Mouse (Mus musculus) embryonic facial prominence, embryonic 11.5 days (tissue): Measurements from ENCODE around the gene Gng2. TPM values are rescaled to one million over a fixed set of nuclear protein-coding genes. Genes with fewer than 3 reads are reported as not detected.

ENCODE experiments used
- ATAC-seq: fragments of 200-750 bp; cut with Nextera tagmentation; replicated peaks from 2 replicates; pipeline ENCODE4 v1.8.0; 2017; ENCODE audit warnings: low read depth; ENCODE audit not compliant: insufficient number of reproducible peaks, low FRiP score, low TSS enrichment
- DNase-seq: peaks from one replicate; pipeline ENCODE4 v3.0.0-alpha.2; 2015; ENCODE audit warnings: low spot score
- H3K27ac ChIP-seq: fragments of 300-500 bp; sonication (generic); replicated peaks from 2 replicates; pipeline ENCODE4 v1.5.1; 2014; ENCODE audit warnings: mild to moderate bottlenecking, low read depth, low read length, control low read depth
- H3K27me3 ChIP-seq: fragments of 300-500 bp; sonication (generic); 2 replicates; pipeline ENCODE4 v1.6.1; 2014; ENCODE audit warnings: mild to moderate bottlenecking, low read length, moderate library complexity, mixed read lengths; ENCODE audit not compliant: control insufficient read depth, insufficient read depth
- H3K36me3 ChIP-seq: fragments of 300-500 bp; sonication (generic); replicated peaks from 2 replicates; pipeline ENCODE4 v1.6.1; 2014; ENCODE audit warnings: low read depth, mild to moderate bottlenecking, low read length, moderate library complexity, mixed read lengths; ENCODE audit not compliant: control insufficient read depth, insufficient read depth
- H3K4me1 ChIP-seq: fragments of 300-500 bp; sonication (generic); 2 replicates; pipeline ENCODE4 v1.6.1; 2014; ENCODE audit warnings: low read length, mixed read lengths; ENCODE audit not compliant: control insufficient read depth, insufficient read depth
- H3K4me2 ChIP-seq: fragments of 300-500 bp; sonication (generic); 2 replicates; pipeline ENCODE4 v1.6.1; 2014; ENCODE audit warnings: low read depth, mild to moderate bottlenecking, control low read depth, low read length, moderate library complexity
- H3K4me3 ChIP-seq: fragments of 300-500 bp; sonication (generic); 2 replicates; pipeline ENCODE4 v1.5.1; 2014; ENCODE audit warnings: low read depth, low read length, control low read depth
- H3K9ac ChIP-seq: fragments of 300-500 bp; sonication (generic); replicated peaks from 2 replicates; pipeline ENCODE4 v1.6.1; 2014; ENCODE audit warnings: mild to moderate bottlenecking, control low read depth, low read length
- H3K9me3 ChIP-seq: fragments of 300-500 bp; sonication (generic); replicated peaks from 2 replicates; pipeline ENCODE4 v1.6.1; 2016; ENCODE audit warnings: mild to moderate bottlenecking, low read length, inconsistent platforms, mixed read lengths; ENCODE audit not compliant: control insufficient read depth
- WGBS: fragments of 180-500 bp; shearing (Covaris S2); extraction: QIAGEN DNeasy Blood & Tissue Kit; methylation state at CpG from one replicate; pipeline ENCODE4 v1.1.7; 2014; 5-methylcytosine and 5-hydroxymethylcytosine counted together
- polyA plus RNA-seq: library from polyadenylated mRNA; unstranded; fragments of >200 nt; fragmentation: Nextera tagmentation; extraction: Ambion mirVana; gene quantifications from 2 replicates; pipeline ENCODE4 v1.2.1, GENCODE M21; 2014

The Gng2 gene
- polyA plus RNA-seq, 1 experiment from 2014 or later = 73.6 TPM

DNA sequence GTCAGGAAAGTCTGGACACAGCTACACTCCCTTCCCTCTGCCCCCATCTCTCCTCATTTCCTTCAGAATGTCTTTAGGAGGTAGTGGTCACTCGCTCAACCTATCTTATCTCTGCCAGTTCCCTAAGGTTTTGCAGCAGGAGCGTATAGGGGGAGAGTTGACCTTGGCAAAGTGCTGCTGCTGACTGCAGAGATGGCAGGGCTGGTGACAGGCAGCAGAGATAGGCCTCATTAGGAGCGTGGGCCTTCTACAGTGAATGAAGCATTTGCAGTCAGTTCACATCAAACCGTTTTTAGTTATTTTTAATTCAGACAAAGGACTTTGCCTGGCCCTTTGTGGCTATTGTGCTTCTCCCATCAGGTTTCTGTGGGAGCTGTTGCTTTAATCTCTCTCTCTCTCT is 35.1 kb downstream of the Gng2 start:
- Histone ChIP-seq H3K4me2 (no peak overlapping the region), H3K4me3 (no peak overlapping the region), H3K27me3 (no peaks in the 10 kb centered on the region), H3K27ac (no peak overlapping the region), H3K4me1 (no peaks in the 10 kb centered on the region), H3K9me3 (no peaks in the 10 kb centered on the region), H3K36me3 (no peaks in the 10 kb centered on the region), H3K9ac (no peak overlapping the region)
- no peak for DNase-seq
- ATAC-seq = no peak
- 59% methylated on average over 4 of the region's 4 CpGs for WGBS

DNA sequence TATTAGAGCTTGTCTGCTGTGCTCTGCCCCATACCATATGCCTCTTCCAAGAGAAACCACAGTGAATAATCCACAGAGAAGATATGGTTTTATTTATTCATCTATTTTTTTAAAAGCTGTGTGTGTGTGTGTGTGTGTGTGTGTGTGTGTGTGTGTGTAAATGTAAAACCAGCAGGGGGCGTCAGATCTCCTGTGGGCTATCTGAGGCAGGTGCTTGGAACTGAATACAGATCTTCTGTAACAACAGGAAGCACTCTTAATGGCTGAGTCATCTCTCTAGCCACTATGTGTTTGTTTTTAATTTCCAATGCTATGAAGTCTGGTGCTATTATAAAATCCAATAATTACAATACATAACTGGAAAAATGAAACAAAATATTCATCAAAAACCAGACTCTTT is 37.4 kb downstream of the Gng2 start:
- Histone ChIP-seq H3K9ac (no peak overlapping the region), H3K27ac (no peak overlapping the region), H3K4me2 (no peak overlapping the region), H3K4me3 (no peak overlapping the region), H3K27me3 (no peaks in the 10 kb centered on the region), H3K9me3 (no peaks in the 10 kb centered on the region), H3K4me1 (no peaks in the 10 kb centered on the region), H3K36me3 (no peaks in the 10 kb centered on the region)
- WGBS = 87% methylated on average over 1 of the region's 1 CpGs
- DNase-seq (no peak), ATAC-seq (no peak)

DNA sequence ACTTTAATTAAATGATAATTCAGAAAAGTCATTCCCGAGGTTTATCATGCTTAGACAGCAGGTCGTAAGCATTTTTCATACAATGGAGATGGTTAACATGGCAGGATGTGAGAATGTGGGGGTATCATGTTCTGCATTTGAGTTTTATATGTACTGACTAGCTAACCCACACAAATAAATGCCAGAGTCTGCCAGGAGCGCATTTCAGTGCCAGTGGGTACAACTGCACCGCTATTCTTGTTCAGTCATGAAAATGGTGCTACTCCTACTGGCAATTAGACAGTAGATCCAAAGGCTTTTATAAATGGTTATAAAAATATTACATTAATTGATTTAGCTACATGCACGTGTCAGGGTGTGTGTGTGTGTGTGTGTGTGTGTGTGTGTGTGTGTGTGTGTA is 38.9 kb downstream of the Gng2 start:
- Histone ChIP-seq H3K4me2 (no peak overlapping the region), H3K27ac (no peak overlapping the region), H3K4me1 (no peaks in the 10 kb centered on the region), H3K27me3 (no peaks in the 10 kb centered on the region), H3K9me3 (no peaks in the 10 kb centered on the region), H3K9ac (no peak overlapping the region), H3K4me3 (no peak overlapping the region), H3K36me3 (no peaks in the 10 kb centered on the region)
- ATAC-seq (no peak), DNase-seq (no peak)
- WGBS = 92% methylated on average over 5 of the region's 5 CpGs

DNA sequence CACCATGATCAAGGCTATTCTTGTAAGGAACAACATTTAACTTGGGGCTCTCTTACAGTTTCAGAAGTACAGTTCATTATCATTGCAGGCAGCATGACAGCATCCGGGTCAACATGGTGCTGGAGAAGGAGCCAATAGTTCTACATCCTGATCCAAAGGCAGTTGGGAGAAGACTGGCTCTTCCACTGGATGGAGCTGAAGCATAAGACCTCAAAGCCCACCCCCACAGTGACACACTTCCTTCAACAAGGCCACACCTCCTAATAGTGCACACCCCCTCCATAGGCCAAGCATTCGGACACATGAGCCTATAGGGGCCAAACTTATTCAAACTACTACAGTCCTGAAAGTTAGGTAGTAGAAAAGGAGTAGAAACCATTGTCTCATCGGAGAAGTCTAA is 42.3 kb downstream of the Gng2 start:
- Histone ChIP-seq H3K9me3 (no peaks in the 10 kb centered on the region), H3K36me3 (no peaks in the 10 kb centered on the region), H3K9ac (no peak overlapping the region), H3K4me3 (no peak overlapping the region), H3K4me2 (no peak overlapping the region), H3K27ac (no peak overlapping the region), H3K27me3 (no peaks in the 10 kb centered on the region), H3K4me1 (no peaks in the 10 kb centered on the region)
- no peak for DNase-seq
- ATAC-seq = no peak
- 82% methylated on average over 3 of the region's 3 CpGs for WGBS

DNA sequence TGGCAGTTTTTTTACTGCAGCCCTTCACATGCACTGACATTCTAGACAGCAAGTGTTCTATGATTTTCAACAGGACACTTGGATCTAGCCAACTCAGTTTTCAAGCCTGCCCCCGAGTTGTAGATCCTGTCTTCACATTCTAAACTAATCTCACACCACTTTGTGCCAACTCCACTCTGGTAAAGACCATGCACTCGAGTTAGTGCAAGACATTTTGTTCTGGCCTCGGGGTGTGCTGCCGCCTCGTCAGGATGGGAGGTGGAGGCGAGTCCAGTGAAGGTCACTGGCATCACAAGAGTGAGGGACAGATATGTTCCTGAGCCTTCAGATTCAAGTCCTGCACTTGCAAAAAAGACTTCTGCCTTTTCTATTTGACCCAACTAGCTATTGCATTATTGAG is 44.1 kb downstream of the Gng2 start:
- Histone ChIP-seq H3K9ac (no peak overlapping the region), H3K4me2 (no peak overlapping the region), H3K9me3 (no peaks in the 10 kb centered on the region), H3K27me3 (no peaks in the 10 kb centered on the region), H3K4me3 (no peak overlapping the region), H3K4me1 (no peaks in the 10 kb centered on the region), H3K27ac (no peak overlapping the region), H3K36me3 (no peaks in the 10 kb centered on the region)
- ATAC-seq (no peak), DNase-seq (no peak)
- WGBS = 83% methylated on average over 6 of the region's 6 CpGs

DNA sequence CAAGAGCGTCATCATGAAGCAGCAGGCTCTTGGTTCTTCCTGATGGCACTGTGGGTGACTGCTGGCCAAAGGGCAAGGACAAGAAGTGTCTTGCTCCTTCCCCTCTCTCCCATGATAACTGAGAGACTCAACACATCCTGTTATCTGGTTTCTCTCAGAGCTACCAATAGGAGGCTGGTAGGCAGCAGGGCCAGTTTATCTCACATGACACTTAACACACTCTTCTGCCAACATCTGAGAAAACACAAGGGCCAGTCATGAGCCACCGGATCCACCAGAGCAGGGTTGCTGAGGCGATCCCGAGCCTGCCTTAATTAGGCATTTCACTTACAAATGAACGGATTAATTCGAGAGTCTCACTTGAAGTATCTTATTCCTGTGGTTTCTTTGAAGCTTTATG is 49.5 kb downstream of the Gng2 start:
- H3K4me1 ChIP-seq = no peaks in the 10 kb centered on the region
- WGBS = 35% methylated on average over 6 of the region's 6 CpGs
- no peaks in the 10 kb centered on the region for H3K9me3 ChIP-seq
- no peak for DNase-seq
- H3K9ac ChIP-seq = no peak overlapping the region
- H3K27ac ChIP-seq = no peak overlapping the region
- ATAC-seq = no peak
- no peaks in the 10 kb centered on the region; the same call in 1 of the 2 replicates for H3K36me3 ChIP-seq
- no peaks in the 10 kb centered on the region for H3K27me3 ChIP-seq
- H3K4me3 ChIP-seq = no peak overlapping the region
- no peak overlapping the region for H3K4me2 ChIP-seq

DNA sequence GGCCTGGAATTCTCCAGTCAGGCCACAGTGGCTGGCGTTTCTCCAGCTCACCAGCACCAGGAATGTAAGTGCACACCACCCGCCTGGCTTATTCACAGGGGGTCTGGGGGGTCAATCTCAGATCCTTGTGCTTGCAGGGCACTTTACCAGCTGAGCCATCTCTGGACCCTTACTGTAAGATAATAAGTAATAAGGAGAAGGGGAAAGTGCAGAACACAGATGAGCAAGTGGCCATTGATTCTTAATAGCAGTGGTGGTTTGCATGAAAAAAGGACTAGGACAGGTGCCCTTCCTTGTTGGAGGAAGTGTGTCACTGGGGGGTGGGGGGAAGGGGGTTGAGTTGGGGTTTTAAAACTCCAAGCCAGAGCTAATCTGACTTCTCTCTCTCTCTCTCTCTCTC is 50.3 kb downstream of the Gng2 start:
- 61% methylated on average over 2 of the region's 2 CpGs for WGBS

DNA sequence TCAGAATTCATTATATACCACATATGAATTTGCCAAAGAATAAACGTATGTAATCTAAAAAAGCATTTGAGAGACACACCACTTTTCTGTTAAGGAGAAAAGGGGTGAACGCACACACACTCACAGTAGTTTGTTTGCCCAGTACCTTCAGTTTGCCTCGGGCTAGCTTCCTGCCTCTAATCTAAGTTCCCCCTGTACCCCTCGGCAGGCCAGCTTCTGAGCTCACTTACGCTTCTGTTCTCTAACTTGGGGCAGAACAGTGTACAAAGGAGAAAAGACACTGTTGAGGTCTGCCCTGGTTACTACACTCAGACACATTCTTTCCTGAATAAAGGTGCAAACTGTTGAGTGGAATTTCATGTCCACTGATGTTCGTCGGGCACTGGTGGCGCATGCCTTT is 51.1 kb downstream of the Gng2 start:
- Histone ChIP-seq H3K27me3 (no peaks in the 10 kb centered on the region), H3K4me2 (no peak overlapping the region), H3K4me3 (no peak overlapping the region), H3K27ac (no peak overlapping the region), H3K9me3 (no peaks in the 10 kb centered on the region), H3K9ac (no peak overlapping the region), H3K36me3 (no peaks in the 10 kb centered on the region; the same call in 1 of the 2 replicates), H3K4me1 (no peaks in the 10 kb centered on the region)
- 72% methylated on average over 8 of the region's 8 CpGs for WGBS
- ATAC-seq (no peak), DNase-seq (no peak)

More for the DNA sequence above, 50.3 kb downstream of the Gng2 start:
- no peaks in the 10 kb centered on the region for H3K27me3 ChIP-seq
- H3K4me3 ChIP-seq = no peak overlapping the region
- H3K27ac ChIP-seq = no peak overlapping the region
- H3K36me3 ChIP-seq = no peaks in the 10 kb centered on the region; the same call in 1 of the 2 replicates
- ATAC-seq (no peak), DNase-seq (no peak)
- no peaks in the 10 kb centered on the region for H3K9me3 ChIP-seq
- H3K4me1 ChIP-seq = no peaks in the 10 kb centered on the region
- no peak overlapping the region for H3K9ac ChIP-seq
- H3K4me2 ChIP-seq = no peak overlapping the region
